Mouse (Mus musculus) heart, adult 2 months (tissue): Measurements from ENCODE around the gene Arhgef28. TPM values are rescaled to one million over a fixed set of nuclear protein-coding genes. Genes with fewer than 3 reads are reported as not detected.
A peak's percentile ranks its signal among the peaks of the same experiment; 100 is the strongest.

Experiments used
- DNase-seq, 2 experiments: peaks; one replicate each; pipeline ENCODE4 v3.0.0; 2021
- H3K27ac ChIP-seq: fragments of 200-600 bp; 2 replicates; pipeline ENCODE4 v1.8.1; 2022
- H3K27me3 ChIP-seq: fragments of 200-500 bp; 2 replicates; pipeline ENCODE4 v1.6.1; 2012; ENCODE audit warnings: mild to moderate bottlenecking, low read length, inconsistent platforms, mixed read lengths; ENCODE audit not compliant: control insufficient read depth, insufficient read depth
- H3K36me3 ChIP-seq: fragments of 200-500 bp; 2 replicates; pipeline ENCODE4 v1.6.1; 2012; ENCODE audit warnings: low read length, inconsistent platforms; ENCODE audit not compliant: control insufficient read depth, insufficient read depth
- H3K4me1 ChIP-seq: fragments of 200-500 bp; 2 replicates; pipeline ENCODE4 v1.6.1; 2011; ENCODE audit warnings: low read length; ENCODE audit not compliant: control insufficient read depth, insufficient read depth
- H3K4me3 ChIP-seq: fragments of 200-600 bp; 2 replicates; pipeline ENCODE4 v1.8.1; 2022
- H3K79me2 ChIP-seq: fragments of 200-500 bp; replicated peaks from 2 replicates; pipeline ENCODE4 v1.6.1; 2012; ENCODE audit warnings: mild to moderate bottlenecking, inconsistent platforms, low read length, moderate library complexity, mixed read lengths; ENCODE audit not compliant: control insufficient read depth, insufficient read depth
- H3K9ac ChIP-seq: fragments of 200-500 bp; 2 replicates; pipeline ENCODE4 v1.6.1; 2012; ENCODE audit warnings: low read depth, mild to moderate bottlenecking, control low read depth, inconsistent platforms, low read length, mixed read lengths
- CTCF ChIP-seq: fragments of 200-600 bp; IDR thresholded peaks from 2 replicates; pipeline ENCODE4 v1.8.1; 2022; ENCODE audit warnings: antibody characterized with exemption, mild to moderate bottlenecking, moderate library complexity
- EP300 ChIP-seq: fragments of 200-500 bp; IDR thresholded peaks from 2 replicates; pipeline ENCODE4 v1.6.1; 2011; ENCODE audit warnings: low read depth, low read length, control low read depth; ENCODE audit not compliant: insufficient read depth
- POLR2A ChIP-seq: fragments of 200-500 bp; IDR thresholded peaks from 2 replicates; pipeline ENCODE4 v1.6.1; 2011; ENCODE audit warnings: mild to moderate bottlenecking, low read depth, low read length, control low read depth; ENCODE audit not compliant: insufficient read depth
- WGBS: fragments of 180-500 bp; shearing (Covaris S2); methylation state at CpG from one replicate; pipeline ENCODE4 v1.1.7; 2018; 5-methylcytosine and 5-hydroxymethylcytosine counted together
- intact Hi-C: fragments of 180-260 bp; cut with DNase I; formaldehyde crosslinking; loops from one replicate; pipeline ENCODE4 v1.15.1; 2025
- polyA plus RNA-seq: library from polyadenylated mRNA; depleted of rRNA; stranded (reverse); fragments of >200 nt; gene quantifications from 2 replicates; pipeline ENCODE4 v1.2.3, GENCODE M21; 2012
- total RNA-seq, 2 experiments: library from RNA; stranded (reverse); gene quantifications; 2 replicates each; pipeline ENCODE4 v1.2.3; 2021

Gene Arhgef28
- total and polyA plus RNA-seq, 3 experiments = 2.4 to 5.2 (median 4.6) TPM

- intact Hi-C loops = no loop called here
- Histone ChIP-seq H3K27me3 (no peaks in the 10 kb centered on the region; the same call in 1 of the 2 replicates), H3K4me1 (no peaks in the 10 kb centered on the region; the same call in 1 of the 2 replicates), H3K4me3 (no peak overlapping the region), H3K27ac (no peak overlapping the region), H3K79me2 (no peaks in the 10 kb centered on the region), H3K36me3 (no peaks in the 10 kb centered on the region), H3K9ac (no peak overlapping the region)
- TF ChIP-seq CTCF (no peak), POLR2A (no peak), EP300 (no peak)
- DNase-seq = no peak
- WGBS = 91% methylated on average over 4 of the region's 4 CpGs
These were observed 192.5 kb downstream of the Arhgef28 start for GRCm38 (mm10) chr13:98013715-98014114.

DNA sequence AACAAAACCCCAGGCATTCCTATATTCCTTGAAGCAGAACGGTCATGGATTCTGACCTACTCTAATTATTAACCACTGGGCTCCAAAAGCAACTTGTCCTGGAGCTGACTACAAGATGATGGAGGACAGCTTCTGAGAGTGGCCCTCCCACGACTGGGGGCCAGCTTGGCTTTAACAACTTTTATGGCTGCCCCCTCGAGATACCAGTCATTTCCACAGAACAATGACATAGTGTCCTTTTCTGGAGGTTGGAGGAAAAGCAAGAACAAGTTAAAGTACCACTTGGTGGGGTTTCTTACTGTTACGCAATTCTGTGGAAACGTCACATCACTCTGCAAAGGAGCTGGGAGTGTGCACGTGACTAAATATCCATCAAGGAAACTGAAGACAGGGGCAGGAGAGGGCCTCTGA, 194.3 kb downstream of the Arhgef28 start:
- WGBS = 67% methylated on average over 6 of the region's 6 CpGs
- Histone ChIP-seq H3K36me3 (no peaks in the 10 kb centered on the region), H3K4me3 (no peak overlapping the region), H3K9ac (no peak overlapping the region), H3K27ac (no peak overlapping the region), H3K79me2 (no peaks in the 10 kb centered on the region), H3K27me3 (no peaks in the 10 kb centered on the region), H3K4me1 (peaks cover 3% of the 10 kb centered on the region)
- intact Hi-C loops = no loop called here
- TF ChIP-seq CTCF = no peak
- TF ChIP-seq EP300 = no peak
- TF ChIP-seq POLR2A = no peak
- DNase-seq = no peak

GRCm38 (mm10) chr13:98009070-98009469, 197.2 kb downstream of the Arhgef28 start:
- intact Hi-C loops = no loop called here
- TF ChIP-seq EP300 (no peak), CTCF (no peak), POLR2A (no peak)

DNA sequence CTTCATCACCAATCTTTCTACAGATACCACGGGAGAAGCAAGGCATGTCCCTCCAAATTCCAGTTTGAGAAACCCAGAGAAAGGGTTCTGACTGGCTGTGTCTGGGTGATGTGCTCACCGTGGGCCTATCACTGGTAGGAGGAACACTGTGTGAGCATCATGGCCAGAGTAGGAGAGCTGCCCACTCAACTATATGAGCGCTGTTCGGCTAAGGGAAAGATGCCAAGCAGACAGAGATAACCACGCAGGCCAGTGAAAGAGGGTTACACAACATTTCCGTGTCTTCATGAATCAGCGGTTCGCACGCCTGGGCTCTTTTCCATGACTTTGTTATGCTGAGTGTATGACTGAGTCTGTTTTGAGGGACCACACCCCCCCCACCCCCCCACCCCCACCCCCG, 197.7 kb downstream of the Arhgef28 start:
- intact Hi-C loops = no loop called here
- 33% methylated on average over 10 of the region's 10 CpGs for WGBS
- no peak overlapping the region; the same call in 1 of the 2 replicates for H3K27ac ChIP-seq

More at GRCm38 (mm10) chr13:98009070-98009469, 197.2 kb downstream of the Arhgef28 start:
- Histone ChIP-seq H3K4me3 (no peak overlapping the region), H3K36me3 (no peaks in the 10 kb centered on the region), H3K9ac (no peak overlapping the region), H3K27ac (no peak overlapping the region), H3K4me1 (peaks cover 3% of the 10 kb centered on the region; the same call in 1 of the 2 replicates), H3K27me3 (no peaks in the 10 kb centered on the region), H3K79me2 (no peaks in the 10 kb centered on the region)
- no peak for DNase-seq
- WGBS = 51% methylated on average over 4 of the region's 4 CpGs

DNA sequence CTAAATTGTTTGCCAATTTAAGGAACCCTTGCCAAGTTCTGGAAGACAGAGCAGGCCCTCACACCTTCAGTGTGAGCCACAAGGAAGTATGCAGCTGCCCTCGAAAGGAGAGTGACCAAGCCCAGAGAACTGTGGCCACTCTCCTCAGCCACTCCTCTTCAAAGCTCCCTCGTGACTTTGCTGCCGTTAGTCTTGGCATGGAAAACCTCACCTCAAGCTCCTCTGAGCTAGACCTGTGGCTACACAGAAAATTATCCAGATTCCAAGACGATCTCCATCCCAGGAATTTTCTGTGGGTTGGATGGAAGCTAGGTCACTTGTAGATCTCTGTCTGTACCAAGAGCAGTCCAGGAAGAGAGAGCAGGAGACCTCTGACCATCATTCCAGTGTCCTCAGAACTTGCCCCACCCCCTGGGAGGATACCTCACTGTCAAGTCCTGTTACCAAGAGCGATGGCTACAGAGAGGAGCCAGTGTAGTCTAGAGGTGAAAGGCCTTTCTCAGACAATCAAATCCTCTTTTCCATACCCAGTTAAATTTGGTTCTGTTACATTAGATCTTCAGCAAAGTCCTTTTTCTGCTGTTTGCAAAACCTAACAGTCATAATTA, 200.5 kb downstream of the Arhgef28 start:
- no peaks in the 10 kb centered on the region for H3K27me3 ChIP-seq
- DNase-seq = no peak
- no peaks in the 10 kb centered on the region for H3K36me3 ChIP-seq
- 77% methylated on average over 5 of the region's 5 CpGs for WGBS
- H3K79me2 ChIP-seq = no peaks in the 10 kb centered on the region
- TF ChIP-seq POLR2A = no peak
- TF ChIP-seq CTCF = no peak
- no peak for TF ChIP-seq EP300
- no peak overlapping the region for H3K9ac ChIP-seq
- intact Hi-C loops = no loop called here
- no peak overlapping the region for H3K27ac ChIP-seq
- H3K4me1 ChIP-seq = peaks cover 9% of the 10 kb centered on the region
- H3K4me3 ChIP-seq = no peak overlapping the region

More for the DNA sequence above, 197.7 kb downstream of the Arhgef28 start:
- H3K9ac ChIP-seq = no peak overlapping the region
- no peaks in the 10 kb centered on the region for H3K36me3 ChIP-seq
- H3K4me1 ChIP-seq = peaks cover 3% of the 10 kb centered on the region; the same call in 1 of the 2 replicates
- H3K4me3 ChIP-seq = no peak overlapping the region
- DNase-seq = peak; percentile 53 to 80
- no peaks in the 10 kb centered on the region for H3K79me2 ChIP-seq
- TF ChIP-seq POLR2A (no peak), EP300 (peak; percentile 73; the same call in 1 of the 2 replicates)
- H3K27me3 ChIP-seq = no peaks in the 10 kb centered on the region

- Histone ChIP-seq H3K27ac (no peak overlapping the region), H3K9ac (no peak overlapping the region), H3K4me1 (peaks cover 9% of the 10 kb centered on the region), H3K36me3 (no peaks in the 10 kb centered on the region), H3K79me2 (no peaks in the 10 kb centered on the region), H3K27me3 (no peaks in the 10 kb centered on the region), H3K4me3 (no peak overlapping the region)
- WGBS = 80% methylated on average over 2 of the region's 2 CpGs
- TF ChIP-seq CTCF = no peak
- TF ChIP-seq EP300 = no peak
- no peak for TF ChIP-seq POLR2A
- DNase-seq = no peak
- intact Hi-C loops = no loop called here
These were observed 201.4 kb downstream of the Arhgef28 start for GRCm38 (mm10) chr13:98004647-98005414.
